In the genomic region with DNA sequence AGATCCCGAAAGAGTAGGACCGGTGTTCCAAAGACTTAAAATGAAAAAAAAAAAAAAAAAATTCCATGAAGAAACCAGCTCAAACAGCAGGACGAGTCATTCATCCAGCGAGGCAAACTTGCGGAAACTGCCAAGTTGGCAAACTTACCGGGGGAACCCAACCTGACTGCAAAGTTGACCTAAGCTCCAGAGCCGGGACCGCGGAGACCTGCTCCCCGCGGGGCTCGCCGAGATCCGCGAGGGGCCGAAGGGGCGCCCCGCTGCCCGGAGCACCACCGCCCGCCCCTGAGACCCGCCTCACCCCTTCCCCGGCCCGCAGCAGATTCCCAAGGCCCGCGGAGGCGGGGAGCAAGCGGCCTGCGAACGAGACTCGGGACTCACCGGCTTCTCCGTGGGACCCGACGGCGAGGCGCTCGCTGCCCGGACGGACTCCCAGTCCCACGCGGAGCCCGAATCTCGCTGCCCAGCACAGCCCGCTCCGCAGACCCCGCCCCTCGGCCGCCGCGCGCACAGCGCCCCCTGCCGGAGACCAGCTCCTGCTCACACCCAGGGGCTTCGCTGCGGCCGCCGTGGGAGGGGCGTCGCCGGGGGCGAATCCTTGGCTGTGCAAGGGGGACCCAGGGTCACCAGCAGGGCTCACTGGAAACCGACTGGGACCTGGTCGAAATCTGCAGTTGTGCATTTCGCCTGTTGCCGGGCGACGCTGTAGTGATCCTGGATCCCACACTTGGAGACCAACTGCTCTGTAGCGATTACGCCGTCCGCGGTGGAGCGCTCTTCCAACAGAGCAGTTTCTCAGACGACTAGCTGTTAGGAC, we compare ENCODE assay signal across 7 mouse cellular contexts. TPM values are rescaled to one million over a fixed set of nuclear protein-coding genes. Genes with fewer than 3 reads are reported as not detected.
DNase-seq lines count a peak whose midpoint lies in the region; ATAC-seq and TF ChIP-seq lines count a peak whose summit lies in the region.

Gene Steap1 (minus strand): TSS at position 461 of the 817 bp plus-strand sequence.

- TF ChIP-seq CTCF in spleen, adult 2 months (IDR thresholded peaks at IDR 0.05; ENCODE audit: extremely low read depth, insufficient read depth, insufficient read length, insufficient replicate concordance): no peak

- H3K4me2 ChIP-seq in embryonic facial prominence, embryonic 12.5 days (replicated peaks): peak within 1 kb of the TSS; percentile 91
- H3K4me2 ChIP-seq in limb, embryonic 12.5 days: peak within 1 kb of the TSS; percentile 90
- H3K4me2 ChIP-seq in midbrain, embryonic 14.5 days (ENCODE audit: low read length): peak within 1 kb of the TSS; percentile 94

- ATAC-seq in embryonic facial prominence, embryonic 12.5 days (ENCODE audit: insufficient number of reproducible peaks, insufficient read depth, low FRiP score, low TSS enrichment): peak; percentile 89
- peak; percentile 88 for ATAC-seq in limb, embryonic 12.5 days (ENCODE audit: insufficient number of reproducible peaks, insufficient read depth, low FRiP score, low TSS enrichment, low read depth)
- peak; percentile 91 for ATAC-seq in midbrain, embryonic 14.5 days (ENCODE audit: low FRiP score, low TSS enrichment)

- 0 out of 2 replicates have a peak, but pooled peaks cover 5% of the 10 kb centered on the region for H3K27me3 ChIP-seq in embryonic facial prominence, embryonic 12.5 days
- peaks cover 24% of the 10 kb centered on the region; the same call in 1 of the 2 replicates for H3K27me3 ChIP-seq in limb, embryonic 12.5 days
- peaks cover 17% of the 10 kb centered on the region; the same call in 1 of the 2 replicates for H3K27me3 ChIP-seq in midbrain, embryonic 14.5 days (ENCODE audit: control insufficient read depth, insufficient read depth, low read length)
- peaks cover 7% of the 10 kb centered on the region for H3K27me3 ChIP-seq in spleen, adult 2 months (ENCODE audit: control insufficient read depth, insufficient read depth, low read length)

- peak; percentile 97 for DNase-seq in adrenal gland, postnatal 14 days
- DNase-seq in heart, adult 9 months (ENCODE audit: low spot score in 2 of 2): peak; percentile 66 to 78
- DNase-seq in kidney, adult 8-10 months: peak; percentile 81 to 83
- DNase-seq in midbrain, embryonic 14.5 days: peak; percentile 87
- DNase-seq in spleen, adult 2 months (ENCODE audit: low read depth in 1 of 2, low spot score in 2 of 2): peak in 1 of 2 experiments; percentile 32

- H3K9me3 ChIP-seq in embryonic facial prominence, embryonic 12.5 days: no peaks in the 10 kb centered on the region
- H3K9me3 ChIP-seq in limb, embryonic 12.5 days: no peaks in the 10 kb centered on the region
- H3K9me3 ChIP-seq in midbrain, embryonic 14.5 days (ENCODE audit: control insufficient read depth, low read length): no peaks in the 10 kb centered on the region

- no peaks in the 10 kb centered on the region for H3K4me1 ChIP-seq in embryonic facial prominence, embryonic 12.5 days
- no peaks in the 10 kb centered on the region; the same call in 1 of the 2 replicates for H3K4me1 ChIP-seq in limb, embryonic 12.5 days (replicated peaks)
- H3K4me1 ChIP-seq in midbrain, embryonic 14.5 days (ENCODE audit: control insufficient read depth, insufficient read depth, low read length): 0 out of 2 replicates have a peak, but pooled peaks cover 4% of the 10 kb centered on the region
- H3K4me1 ChIP-seq in spleen, adult 2 months (ENCODE audit: control insufficient read depth, insufficient read depth, insufficient read length): 0 out of 2 replicates have a peak, but pooled peaks cover 3% of the 10 kb centered on the region

- H3K9ac ChIP-seq in embryonic facial prominence, embryonic 12.5 days: peak within 1 kb of the TSS; percentile 58
- H3K9ac ChIP-seq in limb, embryonic 12.5 days (replicated peaks): peak within 1 kb of the TSS; percentile 70
- H3K9ac ChIP-seq in midbrain, embryonic 14.5 days (replicated peaks; ENCODE audit: low read length): peak within 1 kb of the TSS; percentile 49

- no peak for TF ChIP-seq POLR2A in spleen, adult 2 months (IDR thresholded peaks at IDR 0.05; ENCODE audit: low read depth, low read length)

- no peak within 1 kb of the TSS for H3K27ac ChIP-seq in embryonic facial prominence, embryonic 12.5 days
- no peak within 1 kb of the TSS for H3K27ac ChIP-seq in limb, embryonic 12.5 days
- no peak within 1 kb of the TSS for H3K27ac ChIP-seq in midbrain, embryonic 14.5 days (replicated peaks; ENCODE audit: low read depth, low read length)
- no peak within 1 kb of the TSS for H3K27ac ChIP-seq in spleen, adult 2 months (ENCODE audit: insufficient read depth, low read length)

- H3K36me3 ChIP-seq in embryonic facial prominence, embryonic 12.5 days: no peaks in the 10 kb centered on the region
- H3K36me3 ChIP-seq in limb, embryonic 12.5 days: no peaks in the 10 kb centered on the region
- no peaks in the 10 kb centered on the region for H3K36me3 ChIP-seq in midbrain, embryonic 14.5 days (ENCODE audit: control insufficient read depth, insufficient read depth, low read length)
- H3K36me3 ChIP-seq in spleen, adult 2 months (ENCODE audit: control insufficient read depth, insufficient read depth, low read length): no peaks in the 10 kb centered on the region

- H3K4me3 ChIP-seq in embryonic facial prominence, embryonic 12.5 days: peak within 1 kb of the TSS; percentile 60
- H3K4me3 ChIP-seq in limb, embryonic 12.5 days (replicated peaks): peak within 1 kb of the TSS; percentile 64
- H3K4me3 ChIP-seq in midbrain, embryonic 14.5 days (replicated peaks; ENCODE audit: low read depth, low read length): peak within 1 kb of the TSS; percentile 52
- H3K4me3 ChIP-seq in spleen, adult 2 months (ENCODE audit: extremely low read depth, insufficient read depth, insufficient read length): peak within 1 kb of the TSS; percentile 21; the same call in 1 of the 2 replicates

- WGBS in embryonic facial prominence, embryonic 12.5 days: under 1% methylated on average over 54 of the region's 75 CpGs
- under 1% methylated on average over 60 of the region's 75 CpGs for WGBS in limb, embryonic 12.5 days
- under 1% methylated on average over 75 of the region's 75 CpGs for WGBS in midbrain, embryonic 14.5 days
- 3% methylated on average over 73 of the region's 75 CpGs for WGBS in spleen, adult 2 months

RNA-seq across cellular contexts. Expression of gene Steap1, which starts in this region (rescaled TPM):
- 26.6 and 37.6 TPM in 2 replicates for total RNA-seq in adrenal gland, postnatal 14 days (2021)
- polyA plus RNA-seq in embryonic facial prominence, embryonic 12.5 days (2016; fragmentation: Nextera tagmentation; extraction: Ambion mirVana): 4.7 and 5.0 TPM in 2 replicates
- polyA plus RNA-seq in limb, embryonic 12.5 days (2016; fragmentation: Nextera tagmentation; extraction: Ambion mirVana): 3.9 and 4.0 TPM in 2 replicates
- 0.59 and 0.68 TPM in 2 replicates for polyA plus RNA-seq in midbrain, embryonic 14.5 days (2014; fragmentation: Nextera tagmentation; extraction: Ambion mirVana)
- not detected in 2 replicates for polyA plus RNA-seq in spleen, adult 2 months (2012; rRNA removed)

Comparison
In these comparisons a context has a peak if more than half of its experiments do, and no peak if none do; other contexts are left out.
1. Peak in DNase-seq, ATAC-seq, H3K4me3 ChIP-seq, H3K9ac ChIP-seq and H3K4me2 ChIP-seq in midbrain, embryonic 14.5 days; RNA of the gene not detected or under 1 TPM.